Mouse (Mus musculus): Measurements from ENCODE around the gene Bmp2k. TPM values are rescaled to one million over a fixed set of nuclear protein-coding genes. Genes with fewer than 3 reads are reported as not detected.

The Bmp2k gene
- polyA plus RNA-seq, 1 experiment from 2014 or later: 11.9 TPM

DNA sequence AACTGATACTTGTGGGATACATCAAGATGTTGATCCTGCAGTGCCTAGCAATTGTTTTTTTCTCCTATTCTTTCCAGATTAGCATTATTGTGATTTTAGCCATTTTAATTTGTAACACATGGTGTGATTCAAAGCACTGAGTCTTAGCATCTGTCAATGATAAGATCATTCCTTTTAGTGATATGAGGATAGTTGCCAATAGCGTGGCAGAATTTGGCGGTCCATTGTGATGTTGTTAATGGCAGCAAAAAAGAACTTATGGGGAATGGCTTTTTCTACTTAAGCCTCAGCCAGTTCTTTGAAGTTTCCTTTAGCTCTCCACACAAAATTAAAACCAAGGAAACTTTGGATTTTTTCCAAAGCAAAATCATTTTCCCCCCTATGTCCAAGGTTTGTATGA is 132.1 kb downstream of the Bmp2k start:
- H3K27me3 ChIP-seq (ENCODE audit: insufficient read depth, low read length): no peaks in the 10 kb centered on the region
- H3K27ac ChIP-seq: no peak overlapping the region
- H3K4me2 ChIP-seq (ENCODE audit: low read length): no peak overlapping the region
- no peaks in the 10 kb centered on the region for H3K9me3 ChIP-seq (replicated peaks; ENCODE audit: low read length)
- 86% methylated on average over 2 of the region's 2 CpGs for WGBS
- H3K4me1 ChIP-seq (replicated peaks; ENCODE audit: insufficient read depth, low read length): no peaks in the 10 kb centered on the region
- no peaks in the 10 kb centered on the region for H3K36me3 ChIP-seq (ENCODE audit: insufficient read depth, low read length)
- ATAC-seq (replicated peaks; ENCODE audit: low FRiP score, low read depth) (no peak), DNase-seq (ENCODE audit: low spot score) (no peak)
- no peak for TF ChIP-seq CTCF (IDR thresholded peaks at IDR 0.05; ENCODE audit: low read depth)
- H3K9ac ChIP-seq (ENCODE audit: low read depth, low read length): no peak overlapping the region
- H3K4me3 ChIP-seq (replicated peaks; ENCODE audit: low read depth, low read length): no peak overlapping the region

DNA sequence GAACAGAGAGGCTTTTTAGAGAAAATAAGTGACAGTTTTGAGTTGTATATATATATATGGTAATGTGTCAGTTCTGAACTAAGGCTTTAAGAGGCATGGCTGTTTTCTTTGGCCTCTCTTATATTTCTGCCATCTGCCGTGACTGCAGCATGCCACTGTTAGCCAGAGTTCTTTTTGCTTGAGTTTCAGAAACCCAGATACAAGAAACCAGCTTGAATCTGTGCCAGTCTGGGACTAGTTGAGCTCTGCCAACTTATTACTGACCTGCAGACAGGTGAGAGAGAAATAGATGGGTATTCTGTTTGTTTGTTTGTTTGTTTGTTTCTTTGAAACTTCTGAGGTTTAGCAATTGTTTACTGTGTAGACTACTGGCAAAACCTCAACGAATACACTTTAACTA is 137.8 kb downstream of the Bmp2k start:
- H3K9ac ChIP-seq (ENCODE audit: low read depth, low read length): no peak overlapping the region
- TF ChIP-seq CTCF (IDR thresholded peaks at IDR 0.05; ENCODE audit: low read depth): no peak
- no peak overlapping the region for H3K4me2 ChIP-seq (ENCODE audit: low read length)
- no peaks in the 10 kb centered on the region for H3K27me3 ChIP-seq (ENCODE audit: insufficient read depth, low read length)
- no peaks in the 10 kb centered on the region for H3K9me3 ChIP-seq (replicated peaks; ENCODE audit: low read length)
- no peak overlapping the region for H3K4me3 ChIP-seq (replicated peaks; ENCODE audit: low read depth, low read length)
- H3K27ac ChIP-seq: no peak overlapping the region
- WGBS: 83% methylated on average over 2 of the region's 2 CpGs
- ATAC-seq (replicated peaks; ENCODE audit: low FRiP score, low read depth) (no peak), DNase-seq (ENCODE audit: low spot score) (no peak)
- H3K36me3 ChIP-seq (ENCODE audit: insufficient read depth, low read length): no peaks in the 10 kb centered on the region
- no peaks in the 10 kb centered on the region for H3K4me1 ChIP-seq (replicated peaks; ENCODE audit: insufficient read depth, low read length)

Other genes with a start within 250 kb of the Bmp2k start
- gene Anxa3, start 204.3 kb upstream of the Bmp2k start, polyA plus RNA-seq (2015; fragmentation: Nextera tagmentation; extraction: Ambion mirVana): 86.7 and 103 TPM in 2 replicates
- gene Paqr3, start 113.9 kb downstream of the Bmp2k start, polyA plus RNA-seq (2015; fragmentation: Nextera tagmentation; extraction: Ambion mirVana): 3.2 and 3.3 TPM in 2 replicates